Mouse (Mus musculus) liver, embryonic 11.5 days (tissue): ENCODE data around the gene Ptprt. TPM values are rescaled to one million over a fixed set of nuclear protein-coding genes. Genes with fewer than 3 reads are reported as not detected.

Experiments
- ATAC-seq: fragments of 200-750 bp; cut with Nextera tagmentation; replicated peaks from 2 replicates; pipeline ENCODE4 v1.8.0; 2017; ENCODE audit warnings: moderate number of reproducible peaks, mild to moderate bottlenecking, moderate TSS enrichment, moderate library complexity; ENCODE audit not compliant: low FRiP score
- DNase-seq: peaks from one replicate; pipeline ENCODE4 v3.0.0-alpha.2; 2017; ENCODE audit warnings: low spot score
- H3K27ac ChIP-seq: fragments of 300-500 bp; sonication (generic); 2 replicates; pipeline ENCODE4 v1.5.1; 2014; ENCODE audit warnings: mild to moderate bottlenecking, low read depth, low read length, control low read depth
- H3K27me3 ChIP-seq: fragments of 300-500 bp; sonication (generic); replicated peaks from 2 replicates; pipeline ENCODE4 v1.6.1; 2014; ENCODE audit warnings: low read length, mixed read lengths; ENCODE audit not compliant: control insufficient read depth, insufficient read depth
- H3K36me3 ChIP-seq: fragments of 300-500 bp; sonication (generic); 2 replicates; pipeline ENCODE4 v1.6.1; 2014; ENCODE audit warnings: mild to moderate bottlenecking, low read length, moderate library complexity, mixed read lengths; ENCODE audit not compliant: control insufficient read depth, insufficient read depth
- H3K4me1 ChIP-seq: fragments of 300-500 bp; sonication (generic); replicated peaks from 2 replicates; pipeline ENCODE4 v1.6.1; 2014; ENCODE audit warnings: low read length, mixed read lengths; ENCODE audit not compliant: control insufficient read depth, insufficient read depth
- H3K4me2 ChIP-seq: fragments of 300-500 bp; sonication (generic); 2 replicates; pipeline ENCODE4 v1.6.1; 2014; ENCODE audit warnings: mild to moderate bottlenecking, control low read depth, moderate library complexity
- H3K4me3 ChIP-seq: fragments of 300-500 bp; sonication (generic); 2 replicates; pipeline ENCODE4 v1.5.1; 2014; ENCODE audit warnings: low read depth, low read length, control low read depth
- H3K9ac ChIP-seq: fragments of 300-500 bp; sonication (generic); 2 replicates; pipeline ENCODE4 v1.6.1; 2014; ENCODE audit warnings: low read depth, low read length, control low read depth
- H3K9me3 ChIP-seq: fragments of 300-500 bp; sonication (generic); 2 replicates; pipeline ENCODE4 v1.6.1; 2016; ENCODE audit warnings: low read length, inconsistent platforms, mixed read lengths; ENCODE audit not compliant: control insufficient read depth
- WGBS: fragments of 180-500 bp; shearing (Covaris S2); extraction: QIAGEN DNeasy Blood & Tissue Kit; methylation state at CpG from one replicate; pipeline ENCODE4 v1.1.7; 2014; 5-methylcytosine and 5-hydroxymethylcytosine counted together
- polyA plus RNA-seq: library from polyadenylated mRNA; unstranded; fragments of >200 nt; fragmentation: Nextera tagmentation; extraction: Ambion mirVana; gene quantifications from 2 replicates; pipeline ENCODE4 v1.2.1, GENCODE M21; 2014

Gene Ptprt
- polyA plus RNA-seq, 1 experiment from 2014 or later = 0.34 TPM

GRCm38 (mm10) chr2:162273826-162274225 is 387.1 kb downstream of the Ptprt start:
- 72% methylated on average over 4 of the region's 4 CpGs for WGBS
- no peaks in the 10 kb centered on the region for H3K36me3 ChIP-seq
- no peaks in the 10 kb centered on the region for H3K9me3 ChIP-seq
- no peaks in the 10 kb centered on the region for H3K27me3 ChIP-seq
- no peak overlapping the region for H3K27ac ChIP-seq
- no peak overlapping the region for H3K4me3 ChIP-seq
- no peak overlapping the region for H3K9ac ChIP-seq
- H3K4me1 ChIP-seq = no peaks in the 10 kb centered on the region
- H3K4me2 ChIP-seq = no peak overlapping the region
- DNase-seq (no peak), ATAC-seq (no peak)

- WGBS = 73% methylated on average over 2 of the region's 2 CpGs
- Histone ChIP-seq H3K4me3 (no peak overlapping the region), H3K27ac (no peak overlapping the region), H3K27me3 (no peaks in the 10 kb centered on the region), H3K9ac (no peak overlapping the region), H3K4me1 (no peaks in the 10 kb centered on the region), H3K4me2 (no peak overlapping the region), H3K9me3 (no peaks in the 10 kb centered on the region), H3K36me3 (no peaks in the 10 kb centered on the region)
- no peak for DNase-seq
- no peak for ATAC-seq
Measured at GRCm38 (mm10) chr2:162251272-162251671, 409.7 kb downstream of the Ptprt start.

GRCm38 (mm10) chr2:162248296-162248695 is 412.7 kb downstream of the Ptprt start:
- Histone ChIP-seq H3K4me1 (no peaks in the 10 kb centered on the region), H3K4me2 (no peak overlapping the region), H3K27me3 (no peaks in the 10 kb centered on the region), H3K36me3 (no peaks in the 10 kb centered on the region), H3K9ac (no peak overlapping the region), H3K27ac (no peak overlapping the region), H3K4me3 (no peak overlapping the region), H3K9me3 (no peaks in the 10 kb centered on the region)
- DNase-seq (no peak), ATAC-seq (no peak)
- 76% methylated on average over 4 of the region's 4 CpGs for WGBS

GRCm38 (mm10) chr2:162222476-162222875 is 438.5 kb downstream of the Ptprt start:
- no peak for ATAC-seq

GRCm38 (mm10) chr2:162220586-162220985 is 440.4 kb downstream of the Ptprt start:
- no peak for DNase-seq
- no peak overlapping the region for H3K4me2 ChIP-seq
- H3K9ac ChIP-seq = no peak overlapping the region
- no peak overlapping the region for H3K4me3 ChIP-seq
- H3K9me3 ChIP-seq = no peaks in the 10 kb centered on the region
- no peak for ATAC-seq
- H3K27ac ChIP-seq = no peak overlapping the region
- H3K27me3 ChIP-seq = no peaks in the 10 kb centered on the region
- H3K36me3 ChIP-seq = no peaks in the 10 kb centered on the region
- no peaks in the 10 kb centered on the region for H3K4me1 ChIP-seq

More at GRCm38 (mm10) chr2:162222476-162222875, 438.5 kb downstream of the Ptprt start:
- Histone ChIP-seq H3K9ac (no peak overlapping the region), H3K27me3 (no peaks in the 10 kb centered on the region), H3K36me3 (no peaks in the 10 kb centered on the region), H3K4me1 (no peaks in the 10 kb centered on the region), H3K27ac (no peak overlapping the region), H3K4me2 (no peak overlapping the region), H3K9me3 (no peaks in the 10 kb centered on the region), H3K4me3 (no peak overlapping the region)
- no peak for DNase-seq
- 44% methylated on average over 1 of the region's 1 CpGs for WGBS

GRCm38 (mm10) chr2:162219507-162219906 is 441.4 kb downstream of the Ptprt start:
- no peak overlapping the region for H3K4me2 ChIP-seq
- H3K27me3 ChIP-seq = no peaks in the 10 kb centered on the region
- H3K9me3 ChIP-seq = no peaks in the 10 kb centered on the region
- ATAC-seq (no peak), DNase-seq (no peak)
- H3K4me1 ChIP-seq = no peaks in the 10 kb centered on the region
- H3K9ac ChIP-seq = no peak overlapping the region
- H3K36me3 ChIP-seq = no peaks in the 10 kb centered on the region
- H3K4me3 ChIP-seq = no peak overlapping the region
- H3K27ac ChIP-seq = no peak overlapping the region
- 83% methylated on average over 4 of the region's 4 CpGs for WGBS

GRCm38 (mm10) chr2:162217896-162218295 is 443.1 kb downstream of the Ptprt start:
- ATAC-seq (no peak), DNase-seq (no peak)
- Histone ChIP-seq H3K27ac (no peak overlapping the region), H3K9me3 (no peaks in the 10 kb centered on the region), H3K9ac (no peak overlapping the region), H3K4me3 (no peak overlapping the region), H3K4me1 (no peaks in the 10 kb centered on the region), H3K36me3 (no peaks in the 10 kb centered on the region), H3K27me3 (no peaks in the 10 kb centered on the region), H3K4me2 (no peak overlapping the region)
- 83% methylated on average over 5 of the region's 5 CpGs for WGBS

- Histone ChIP-seq H3K27ac (no peak overlapping the region), H3K27me3 (no peaks in the 10 kb centered on the region), H3K36me3 (no peaks in the 10 kb centered on the region), H3K4me1 (no peaks in the 10 kb centered on the region), H3K4me2 (no peak overlapping the region), H3K4me3 (no peak overlapping the region), H3K9ac (no peak overlapping the region), H3K9me3 (no peaks in the 10 kb centered on the region)
- ATAC-seq (no peak), DNase-seq (no peak)
- 27% methylated on average over 2 of the region's 2 CpGs for WGBS
Measured at GRCm38 (mm10) chr2:162212397-162212796, 448.6 kb downstream of the Ptprt start.

- Histone ChIP-seq H3K9me3 (no peaks in the 10 kb centered on the region), H3K27me3 (no peaks in the 10 kb centered on the region), H3K4me2 (no peak overlapping the region), H3K4me1 (no peaks in the 10 kb centered on the region), H3K36me3 (no peaks in the 10 kb centered on the region), H3K4me3 (no peak overlapping the region), H3K27ac (no peak overlapping the region), H3K9ac (no peak overlapping the region)
- WGBS = 82% methylated on average over 6 of the region's 6 CpGs
- DNase-seq = no peak
- no peak for ATAC-seq
Measured at GRCm38 (mm10) chr2:162210564-162210963, 450.4 kb downstream of the Ptprt start.
